Mouse (Mus musculus) thymus, postnatal 36 days (tissue): ENCODE measurements around the gene Tead1.

Source experiments
- DNase-seq, 2 experiments: peaks; one replicate each; pipeline ENCODE4 v3.0.0; 2022; ENCODE audit warnings: mixed read lengths in 2 of 2

The Tead1 gene

GRCm38 (mm10) chr7:112825339-112825781 is 146.2 kb downstream of the Tead1 start:
- DNase-seq, result no peak

- DNase-seq, result no peak
Measured at GRCm38 (mm10) chr7:112826114-112826911, 147.2 kb downstream of the Tead1 start.

GRCm38 (mm10) chr7:112828016-112828695 is 149.0 kb downstream of the Tead1 start:
- DNase-seq, result no peak

GRCm38 (mm10) chr7:112828696-112829022 is 149.5 kb downstream of the Tead1 start:
- DNase-seq, result no peak

- DNase-seq, result no peak
Measured at GRCm38 (mm10) chr7:112830946-112831345, 151.8 kb downstream of the Tead1 start.

- no peak for DNase-seq
Measured at GRCm38 (mm10) chr7:112831446-112831845, 152.3 kb downstream of the Tead1 start.

- DNase-seq, result no peak
Measured at GRCm38 (mm10) chr7:112833132-112833531, 154.0 kb downstream of the Tead1 start.

- no peak for DNase-seq
Measured at GRCm38 (mm10) chr7:112836076-112836475, 157.0 kb downstream of the Tead1 start.

- no peak for DNase-seq
Measured at GRCm38 (mm10) chr7:112838131-112838530, 159.0 kb downstream of the Tead1 start.

- no peak for DNase-seq
Measured at GRCm38 (mm10) chr7:112840351-112840750, 161.2 kb downstream of the Tead1 start.

GRCm38 (mm10) chr7:112840890-112841289 is 161.8 kb downstream of the Tead1 start:
- no peak for DNase-seq

GRCm38 (mm10) chr7:112841484-112841883 is 162.4 kb downstream of the Tead1 start:
- DNase-seq, result no peak

GRCm38 (mm10) chr7:112841886-112842285 is 162.8 kb downstream of the Tead1 start:
- no peak for DNase-seq

- no peak for DNase-seq
Measured at GRCm38 (mm10) chr7:112851281-112851744, 172.2 kb downstream of the Tead1 start.

- DNase-seq, result no peak
Measured at GRCm38 (mm10) chr7:112852149-112852839, 173.2 kb downstream of the Tead1 start.

GRCm38 (mm10) chr7:112853857-112854256 is 174.7 kb downstream of the Tead1 start:
- no peak for DNase-seq

- no peak for DNase-seq
Measured at GRCm38 (mm10) chr7:112854516-112854915, 175.4 kb downstream of the Tead1 start.

- DNase-seq, result no peak
Measured at GRCm38 (mm10) chr7:112855419-112855818, 176.3 kb downstream of the Tead1 start.

- DNase-seq, result no peak
Measured at GRCm38 (mm10) chr7:112856121-112856571, 177.0 kb downstream of the Tead1 start.

- no peak for DNase-seq
Measured at GRCm38 (mm10) chr7:112856583-112856982, 177.5 kb downstream of the Tead1 start.

- DNase-seq, result no peak
Measured at GRCm38 (mm10) chr7:112859887-112860286, 180.8 kb downstream of the Tead1 start.

GRCm38 (mm10) chr7:112862086-112862485 is 183.0 kb downstream of the Tead1 start:
- no peak for DNase-seq

- no peak for DNase-seq
Measured at GRCm38 (mm10) chr7:112864188-112864587, 185.1 kb downstream of the Tead1 start.
